Mouse (Mus musculus) brain, embryonic 14.5 days (tissue): ENCODE results near the gene Rogdi. TPM values are rescaled to one million over a fixed set of nuclear protein-coding genes. Genes with fewer than 3 reads are reported as not detected.

Experiments
- DNase-seq: peaks from one replicate; pipeline ENCODE4 v3.0.0-alpha.2; 2011; ENCODE audit warnings: low read depth
- CTCF ChIP-seq: fragments of 200-500 bp; IDR thresholded peaks from 2 replicates; pipeline ENCODE4 v1.5.1; 2012; ENCODE audit warnings: inconsistent platforms, mild to moderate bottlenecking, moderate library complexity, borderline replicate concordance; ENCODE audit not compliant: insufficient read depth, insufficient read length; ENCODE audit errors: extremely low read depth
- POLR2A ChIP-seq: fragments of 200-500 bp; IDR thresholded peaks from 2 replicates; pipeline ENCODE4 v1.6.1; 2012; ENCODE audit warnings: mild to moderate bottlenecking, inconsistent platforms, borderline replicate concordance; ENCODE audit not compliant: poor library complexity, insufficient read depth, insufficient read length, severe bottlenecking; ENCODE audit errors: extremely low read depth
- polyA plus RNA-seq: library from polyadenylated mRNA; depleted of rRNA; stranded (reverse); fragments of >200 nt; gene quantifications from 2 replicates; pipeline ENCODE4 v1.2.3, GENCODE M21; 2012

Rogdi gene
- polyA plus RNA-seq, 1 experiment, result 158 TPM

- DNase-seq, result peak; percentile 5
- TF ChIP-seq CTCF (no peak), POLR2A (no peak)
Observed at GRCm38 (mm10) chr16:5010371-5010935, 2.9 kb downstream of the Rogdi start.

- TF ChIP-seq POLR2A, result no peak
- TF ChIP-seq CTCF, result no peak
- DNase-seq, result no peak
Observed at GRCm38 (mm10) chr16:5008076-5008475, 5.3 kb downstream of the Rogdi start.

GRCm38 (mm10) chr16:5007492-5007891, 5.9 kb downstream of the Rogdi start:
- TF ChIP-seq POLR2A (no peak), CTCF (no peak)

GRCm38 (mm10) chr16:5007067-5007466, 6.3 kb downstream of the Rogdi start, which contains the start of gene Smim22:
Gene Smim22 (plus strand): TSS chr16:5007288.
- no peak for DNase-seq
- TF ChIP-seq POLR2A (no peak), CTCF (no peak)

More at GRCm38 (mm10) chr16:5007492-5007891, 5.9 kb downstream of the Rogdi start:
- no peak for DNase-seq

GRCm38 (mm10) chr16:5000611-5001010, 12.7 kb downstream of the Rogdi start:
- no peak for TF ChIP-seq CTCF
- no peak for TF ChIP-seq POLR2A
- DNase-seq, result no peak

- TF ChIP-seq POLR2A (no peak), CTCF (no peak)
Observed at GRCm38 (mm10) chr16:4998984-4999383, 14.4 kb downstream of the Rogdi start.

GRCm38 (mm10) chr16:4997553-4997952, 15.8 kb downstream of the Rogdi start, which contains the start of gene Sept12:
Gene Sept12 (minus strand): TSS chr16:4997852.
- no peak for DNase-seq
- TF ChIP-seq CTCF (no peak), POLR2A (no peak)

More at GRCm38 (mm10) chr16:4998984-4999383, 14.4 kb downstream of the Rogdi start:
- DNase-seq, result no peak

GRCm38 (mm10) chr16:4993276-4993675, 20.1 kb downstream of the Rogdi start:
- no peak for DNase-seq
- TF ChIP-seq POLR2A (no peak), CTCF (no peak)

- DNase-seq, result no peak
- TF ChIP-seq POLR2A (no peak), CTCF (no peak)
Observed at GRCm38 (mm10) chr16:4984717-4985116, 28.6 kb downstream of the Rogdi start.

- TF ChIP-seq CTCF (peak; percentile 68), POLR2A (no peak)
Observed at GRCm38 (mm10) chr16:4979755-4980380, 33.5 kb downstream of the Rogdi start.

GRCm38 (mm10) chr16:4978275-4979051, 34.9 kb downstream of the Rogdi start:
- TF ChIP-seq CTCF (no peak), POLR2A (no peak)

More at GRCm38 (mm10) chr16:4979755-4980380, 33.5 kb downstream of the Rogdi start:
- DNase-seq, result peak; percentile 51

More at GRCm38 (mm10) chr16:4978275-4979051, 34.9 kb downstream of the Rogdi start:
- no peak for DNase-seq
